Mouse (Mus musculus): Measurements from ENCODE around the gene Irf3. TPM values are rescaled to one million over a fixed set of nuclear protein-coding genes. Genes with fewer than 3 reads are reported as not detected.

Irf3 gene
- polyA plus RNA-seq, 2 experiments, result 92.7 to 168 TPM

GRCm38 (mm10) chr7:45048001-45048890 lies 50.8 kb downstream of the Irf3 start:
- H3K9ac ChIP-seq (ENCODE audit: low read depth, low read length, severe bottlenecking), result no peak overlapping the region
- no peaks in the 10 kb centered on the region for H3K27me3 ChIP-seq (ENCODE audit: control insufficient read depth, insufficient read depth, low read length)
- H3K4me1 ChIP-seq (ENCODE audit: control insufficient read depth, insufficient read depth, low read length), result peaks cover 7% of the 10 kb centered on the region; the same call in 1 of the 2 replicates
- H3K36me3 ChIP-seq (ENCODE audit: control insufficient read depth, insufficient read depth, low read length), result peaks cover 76% of the 10 kb centered on the region
- H3K27ac ChIP-seq (replicated peaks; ENCODE audit: low read depth, low read length), result no peak overlapping the region
- WGBS, result 90% methylated on average over 35 of the region's 38 CpGs
- no peak overlapping the region for H3K4me3 ChIP-seq (replicated peaks; ENCODE audit: low read length)
- no peak for TF ChIP-seq POLR2A (IDR thresholded peaks at IDR 0.05; ENCODE audit: borderline replicate concordance, extremely low read depth, insufficient read depth, insufficient read length)
- ATAC-seq (ENCODE audit: low FRiP score, low read depth) (no peak), DNase-seq (ENCODE audit: low spot score) (no peak)
- no peak overlapping the region for H3K4me2 ChIP-seq (replicated peaks; ENCODE audit: low read depth, low read length, severe bottlenecking)
- H3K9me3 ChIP-seq (ENCODE audit: control insufficient read depth, low read length), result no peaks in the 10 kb centered on the region

GRCm38 (mm10) chr7:45048923-45049657 lies 51.6 kb downstream of the Irf3 start:
- Histone ChIP-seq H3K36me3 (ENCODE audit: control insufficient read depth, insufficient read depth, low read length) (peaks cover 67% of the 10 kb centered on the region), H3K27me3 (ENCODE audit: control insufficient read depth, insufficient read depth, low read length) (no peaks in the 10 kb centered on the region), H3K9ac (ENCODE audit: low read depth, low read length, severe bottlenecking) (no peak overlapping the region), H3K4me2 (replicated peaks; ENCODE audit: low read depth, low read length, severe bottlenecking) (no peak overlapping the region), H3K4me1 (ENCODE audit: control insufficient read depth, insufficient read depth, low read length) (peaks cover 7% of the 10 kb centered on the region; the same call in 1 of the 2 replicates), H3K27ac (replicated peaks; ENCODE audit: low read depth, low read length) (no peak overlapping the region), H3K9me3 (ENCODE audit: control insufficient read depth, low read length) (no peaks in the 10 kb centered on the region), H3K4me3 (replicated peaks; ENCODE audit: low read length) (no peak overlapping the region)
- DNase-seq (ENCODE audit: low spot score) (no peak), ATAC-seq (ENCODE audit: low FRiP score, low read depth) (no peak)
- WGBS, result 92% methylated on average over 17 of the region's 23 CpGs
- TF ChIP-seq POLR2A (IDR thresholded peaks at IDR 0.05; ENCODE audit: borderline replicate concordance, extremely low read depth, insufficient read depth, insufficient read length), result no peak

GRCm38 (mm10) chr7:45050945-45051600 lies 53.6 kb downstream of the Irf3 start:
- ATAC-seq (ENCODE audit: low FRiP score, low read depth), result peak; percentile 48
- Histone ChIP-seq H3K27ac (replicated peaks; ENCODE audit: low read depth, low read length) (peak overlapping the region; percentile 98), H3K4me2 (replicated peaks; ENCODE audit: low read depth, low read length, severe bottlenecking) (peak overlapping the region; percentile 96), H3K36me3 (ENCODE audit: control insufficient read depth, insufficient read depth, low read length) (peaks cover 47% of the 10 kb centered on the region), H3K4me3 (replicated peaks; ENCODE audit: low read length) (peak overlapping the region; percentile 92), H3K9me3 (ENCODE audit: control insufficient read depth, low read length) (no peaks in the 10 kb centered on the region), H3K27me3 (ENCODE audit: control insufficient read depth, insufficient read depth, low read length) (no peaks in the 10 kb centered on the region), H3K4me1 (ENCODE audit: control insufficient read depth, insufficient read depth, low read length) (peaks cover 7% of the 10 kb centered on the region; the same call in 1 of the 2 replicates), H3K9ac (ENCODE audit: low read depth, low read length, severe bottlenecking) (peak overlapping the region; percentile 90; the same call in 1 of the 2 replicates)
- WGBS, result 2% methylated on average over 16 of the region's 16 CpGs
- TF ChIP-seq POLR2A (IDR thresholded peaks at IDR 0.05; ENCODE audit: borderline replicate concordance, extremely low read depth, insufficient read depth, insufficient read length), result no peak
- peak; percentile 94 for DNase-seq (ENCODE audit: low spot score)

GRCm38 (mm10) chr7:45051601-45051974 lies 54.1 kb downstream of the Irf3 start:
- Histone ChIP-seq H3K4me3 (replicated peaks; ENCODE audit: low read length) (peak overlapping the region; percentile 92), H3K27ac (replicated peaks; ENCODE audit: low read depth, low read length) (peak overlapping the region; percentile 98), H3K27me3 (ENCODE audit: control insufficient read depth, insufficient read depth, low read length) (no peaks in the 10 kb centered on the region), H3K36me3 (ENCODE audit: control insufficient read depth, insufficient read depth, low read length) (peaks cover 42% of the 10 kb centered on the region), H3K9me3 (ENCODE audit: control insufficient read depth, low read length) (no peaks in the 10 kb centered on the region), H3K4me2 (replicated peaks; ENCODE audit: low read depth, low read length, severe bottlenecking) (peak overlapping the region; percentile 96), H3K4me1 (ENCODE audit: control insufficient read depth, insufficient read depth, low read length) (peaks cover 7% of the 10 kb centered on the region; the same call in 1 of the 2 replicates), H3K9ac (ENCODE audit: low read depth, low read length, severe bottlenecking) (peak overlapping the region; percentile 90)
- ATAC-seq (ENCODE audit: low FRiP score, low read depth), result no peak
- DNase-seq (ENCODE audit: low spot score), result no peak
- no peak for TF ChIP-seq POLR2A (IDR thresholded peaks at IDR 0.05; ENCODE audit: borderline replicate concordance, extremely low read depth, insufficient read depth, insufficient read length)
- WGBS, result under 1% methylated on average over 13 of the region's 13 CpGs

Small RNA genes lying within 50 kb of the gene (microRNA-seq; reads per million reads assigned to microRNA genes)
- gene Mir7054, result 0.69 reads per million

Other genes with a start within 250 kb of the Irf3 start
Only the 30 nearest of the 37 such genes appear.
- gene Nup62, start 181.6 kb upstream of the Irf3 start, polyA plus RNA-seq (2012; rRNA removed), result 92.5 and 133 TPM in 2 replicates
- gene Nup62, start 181.6 kb upstream of the Irf3 start, polyA plus RNA-seq (2014; fragmentation: Nextera tagmentation; extraction: Ambion mirVana), result 53.0 and 53.9 TPM in 2 replicates
- gene Il4i1, start 181.3 kb upstream of the Irf3 start, polyA plus RNA-seq (2012; rRNA removed), result 0.87 and 1.0 TPM in 2 replicates
- 1.6 and 2.5 TPM in 2 replicates for gene Il4i1, start 181.3 kb upstream of the Irf3 start, polyA plus RNA-seq (2014; fragmentation: Nextera tagmentation; extraction: Ambion mirVana)
- 47.9 and 69.8 TPM in 2 replicates for gene Atf5, start 181.0 kb upstream of the Irf3 start, polyA plus RNA-seq (2012; rRNA removed)
- 3.1 and 3.7 TPM in 2 replicates for gene Atf5, start 181.0 kb upstream of the Irf3 start, polyA plus RNA-seq (2014; fragmentation: Nextera tagmentation; extraction: Ambion mirVana)
- gene Akt1s1, start 148.7 kb upstream of the Irf3 start, polyA plus RNA-seq (2012; rRNA removed), result 179 and 270 TPM in 2 replicates
- gene Akt1s1, start 148.7 kb upstream of the Irf3 start, polyA plus RNA-seq (2014; fragmentation: Nextera tagmentation; extraction: Ambion mirVana), result 66.1 and 70.5 TPM in 2 replicates
- 86.0 and 103 TPM in 2 replicates for gene Tbc1d17, start 148.6 kb upstream of the Irf3 start, polyA plus RNA-seq (2012; rRNA removed)
- 76.0 and 81.7 TPM in 2 replicates for gene Tbc1d17, start 148.6 kb upstream of the Irf3 start, polyA plus RNA-seq (2014; fragmentation: Nextera tagmentation; extraction: Ambion mirVana)
- 28.7 and 32.0 TPM in 2 replicates for gene Pnkp, start 140.5 kb upstream of the Irf3 start, polyA plus RNA-seq (2012; rRNA removed)
- 23.8 and 26.6 TPM in 2 replicates for gene Pnkp, start 140.5 kb upstream of the Irf3 start, polyA plus RNA-seq (2014; fragmentation: Nextera tagmentation; extraction: Ambion mirVana)
- gene Ptov1, start 127.9 kb upstream of the Irf3 start, polyA plus RNA-seq (2012; rRNA removed), result 751 and 1,065 TPM in 2 replicates
- gene Ptov1, start 127.9 kb upstream of the Irf3 start, polyA plus RNA-seq (2014; fragmentation: Nextera tagmentation; extraction: Ambion mirVana), result 471 and 513 TPM in 2 replicates
- gene Med25, start 104.9 kb upstream of the Irf3 start, polyA plus RNA-seq (2012; rRNA removed), result 142 and 181 TPM in 2 replicates
- 69.1 and 73.5 TPM in 2 replicates for gene Med25, start 104.9 kb upstream of the Irf3 start, polyA plus RNA-seq (2014; fragmentation: Nextera tagmentation; extraction: Ambion mirVana)
- 48.7 and 72.6 TPM in 2 replicates for gene Fuz, start 101.6 kb upstream of the Irf3 start, polyA plus RNA-seq (2012; rRNA removed)
- gene Fuz, start 101.6 kb upstream of the Irf3 start, polyA plus RNA-seq (2014; fragmentation: Nextera tagmentation; extraction: Ambion mirVana), result 21.7 and 25.0 TPM in 2 replicates
- 113 and 141 TPM in 2 replicates for gene Ap2a1, start 68.2 kb upstream of the Irf3 start, polyA plus RNA-seq (2012; rRNA removed)
- 72.2 and 75.7 TPM in 2 replicates for gene Ap2a1, start 68.2 kb upstream of the Irf3 start, polyA plus RNA-seq (2014; fragmentation: Nextera tagmentation; extraction: Ambion mirVana)
- 0.05 TPM in 1 of 2 replicates, not detected in the other for gene Tsks, start 54.4 kb upstream of the Irf3 start, polyA plus RNA-seq (2012; rRNA removed)
- gene Tsks, start 54.4 kb upstream of the Irf3 start, polyA plus RNA-seq (2014; fragmentation: Nextera tagmentation; extraction: Ambion mirVana), result 0.14 TPM in 1 of 2 replicates, not detected in the other
- gene Cpt1c, start 22.8 kb upstream of the Irf3 start, polyA plus RNA-seq (2012; rRNA removed), result 78.9 and 115 TPM in 2 replicates
- 26.3 and 33.6 TPM in 2 replicates for gene Cpt1c, start 22.8 kb upstream of the Irf3 start, polyA plus RNA-seq (2014; fragmentation: Nextera tagmentation; extraction: Ambion mirVana)
- gene Prmt1, start 11.1 kb upstream of the Irf3 start, polyA plus RNA-seq (2012; rRNA removed), result 607 and 720 TPM in 2 replicates
- gene Prmt1, start 11.1 kb upstream of the Irf3 start, polyA plus RNA-seq (2014; fragmentation: Nextera tagmentation; extraction: Ambion mirVana), result 166 and 187 TPM in 2 replicates
- 81.3 and 104 TPM in 2 replicates for gene Bcl2l12, start 1.1 kb downstream of the Irf3 start, polyA plus RNA-seq (2012; rRNA removed)
- 54.9 and 62.9 TPM in 2 replicates for gene Bcl2l12, start 1.1 kb downstream of the Irf3 start, polyA plus RNA-seq (2014; fragmentation: Nextera tagmentation; extraction: Ambion mirVana)
- 114 and 135 TPM in 2 replicates for gene Scaf1, start 18.7 kb downstream of the Irf3 start, polyA plus RNA-seq (2012; rRNA removed)
- gene Scaf1, start 18.7 kb downstream of the Irf3 start, polyA plus RNA-seq (2014; fragmentation: Nextera tagmentation; extraction: Ambion mirVana), result 50.7 and 58.3 TPM in 2 replicates
- 53.8 and 60.9 TPM in 2 replicates for gene Rras, start 20.3 kb downstream of the Irf3 start, polyA plus RNA-seq (2012; rRNA removed)
- gene Rras, start 20.3 kb downstream of the Irf3 start, polyA plus RNA-seq (2014; fragmentation: Nextera tagmentation; extraction: Ambion mirVana), result 42.8 and 43.7 TPM in 2 replicates
- 25.2 and 26.8 TPM in 2 replicates for gene Prr12, start 55.2 kb downstream of the Irf3 start, polyA plus RNA-seq (2012; rRNA removed)
- 16.0 and 19.6 TPM in 2 replicates for gene Prr12, start 55.2 kb downstream of the Irf3 start, polyA plus RNA-seq (2014; fragmentation: Nextera tagmentation; extraction: Ambion mirVana)
- 82.7 and 86.8 TPM in 2 replicates for gene Nosip, start 64.8 kb downstream of the Irf3 start, polyA plus RNA-seq (2012; rRNA removed)
- gene Nosip, start 64.8 kb downstream of the Irf3 start, polyA plus RNA-seq (2014; fragmentation: Nextera tagmentation; extraction: Ambion mirVana), result 68.1 and 69.6 TPM in 2 replicates
- gene Prrg2, start 65.0 kb downstream of the Irf3 start, polyA plus RNA-seq (2012; rRNA removed), result 50.4 and 54.1 TPM in 2 replicates
- gene Prrg2, start 65.0 kb downstream of the Irf3 start, polyA plus RNA-seq (2014; fragmentation: Nextera tagmentation; extraction: Ambion mirVana), result 18.6 and 21.4 TPM in 2 replicates
- 679 and 759 TPM in 2 replicates for gene Rcn3, start 94.6 kb downstream of the Irf3 start, polyA plus RNA-seq (2012; rRNA removed)
- gene Rcn3, start 94.6 kb downstream of the Irf3 start, polyA plus RNA-seq (2014; fragmentation: Nextera tagmentation; extraction: Ambion mirVana), result 569 and 577 TPM in 2 replicates
- 56.1 and 64.6 TPM in 2 replicates for gene Fcgrt, start 106.2 kb downstream of the Irf3 start, polyA plus RNA-seq (2012; rRNA removed)
- 88.4 and 89.0 TPM in 2 replicates for gene Fcgrt, start 106.2 kb downstream of the Irf3 start, polyA plus RNA-seq (2014; fragmentation: Nextera tagmentation; extraction: Ambion mirVana)
- 563 and 814 TPM in 2 replicates for gene Rps11, start 126.8 kb downstream of the Irf3 start, polyA plus RNA-seq (2012; rRNA removed)
- 1,719 and 1,751 TPM in 2 replicates for gene Rps11, start 126.8 kb downstream of the Irf3 start, polyA plus RNA-seq (2014; fragmentation: Nextera tagmentation; extraction: Ambion mirVana)
- 3,691 and 3,912 TPM in 2 replicates for gene Rpl13a, start 131.1 kb downstream of the Irf3 start, polyA plus RNA-seq (2012; rRNA removed)
- gene Rpl13a, start 131.1 kb downstream of the Irf3 start, polyA plus RNA-seq (2014; fragmentation: Nextera tagmentation; extraction: Ambion mirVana), result 1,718 and 1,777 TPM in 2 replicates
- 0.31 TPM in 1 of 2 replicates, not detected in the other for gene Gm45713, start 138.6 kb downstream of the Irf3 start, polyA plus RNA-seq (2012; rRNA removed)
- 0.39 and 1.4 TPM in 2 replicates for gene Gm45713, start 138.6 kb downstream of the Irf3 start, polyA plus RNA-seq (2014; fragmentation: Nextera tagmentation; extraction: Ambion mirVana)
- 12.4 and 18.6 TPM in 2 replicates for gene Flt3l, start 138.8 kb downstream of the Irf3 start, polyA plus RNA-seq (2012; rRNA removed)
- 2.2 and 3.3 TPM in 2 replicates for gene Flt3l, start 138.8 kb downstream of the Irf3 start, polyA plus RNA-seq (2014; fragmentation: Nextera tagmentation; extraction: Ambion mirVana)
- 115 and 118 TPM in 2 replicates for gene Pih1d1, start 156.7 kb downstream of the Irf3 start, polyA plus RNA-seq (2012; rRNA removed)
- gene Pih1d1, start 156.7 kb downstream of the Irf3 start, polyA plus RNA-seq (2014; fragmentation: Nextera tagmentation; extraction: Ambion mirVana), result 86.4 and 87.3 TPM in 2 replicates
- gene Aldh16a1, start 156.9 kb downstream of the Irf3 start, polyA plus RNA-seq (2012; rRNA removed), result 45.6 and 67.3 TPM in 2 replicates
- gene Aldh16a1, start 156.9 kb downstream of the Irf3 start, polyA plus RNA-seq (2014; fragmentation: Nextera tagmentation; extraction: Ambion mirVana), result 40.0 and 47.7 TPM in 2 replicates
- 0.40 and 0.58 TPM in 2 replicates for gene Slc17a7, start 166.3 kb downstream of the Irf3 start, polyA plus RNA-seq (2012; rRNA removed)
- 0.17 and 0.18 TPM in 2 replicates for gene Slc17a7, start 166.3 kb downstream of the Irf3 start, polyA plus RNA-seq (2014; fragmentation: Nextera tagmentation; extraction: Ambion mirVana)
- 0.09 and 0.27 TPM in 2 replicates for gene Gfy, start 181.9 kb downstream of the Irf3 start, polyA plus RNA-seq (2012; rRNA removed)
- not detected in 2 replicates for gene Gfy, start 181.9 kb downstream of the Irf3 start, polyA plus RNA-seq (2014; fragmentation: Nextera tagmentation; extraction: Ambion mirVana)
- not detected in 2 replicates for gene Pth2, start 183.3 kb downstream of the Irf3 start, polyA plus RNA-seq (2012; rRNA removed)
- not detected in 2 replicates for gene Pth2, start 183.3 kb downstream of the Irf3 start, polyA plus RNA-seq (2014; fragmentation: Nextera tagmentation; extraction: Ambion mirVana)

Measured in limb, embryonic 14.5 days (tissue).